Mouse (Mus musculus): ENCODE measurements around the gene Gjd3.
"Not testable (repeated sequence)": the region's sequence is repeated elsewhere in the genome, so short reads cannot be mapped to it uniquely, and the experiment has no call there.

The Gjd3 gene

DNA sequence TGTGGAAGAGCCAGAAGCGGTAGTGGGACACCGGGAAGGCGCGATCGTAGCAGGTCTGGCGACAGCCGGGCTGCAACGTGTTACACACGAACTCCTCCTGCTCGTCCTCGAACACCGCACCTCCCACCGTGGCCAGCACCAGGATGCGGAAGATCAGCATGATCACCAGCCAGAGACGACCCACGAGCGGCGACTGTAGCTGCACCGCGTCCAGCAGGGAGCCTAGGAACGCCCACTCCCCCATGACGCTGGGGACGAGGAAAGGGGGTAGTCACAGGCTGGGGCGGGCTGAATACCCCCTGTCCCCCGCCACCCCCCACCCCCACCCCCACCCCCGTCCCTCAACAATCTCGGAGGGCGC lies at the start of gene Gjd3:
Gene Gjd3 (minus strand): TSS at position 244 of the 361 bp plus-strand sequence.
- no peak for DNase-seq (ENCODE audit: low spot score)

DNA sequence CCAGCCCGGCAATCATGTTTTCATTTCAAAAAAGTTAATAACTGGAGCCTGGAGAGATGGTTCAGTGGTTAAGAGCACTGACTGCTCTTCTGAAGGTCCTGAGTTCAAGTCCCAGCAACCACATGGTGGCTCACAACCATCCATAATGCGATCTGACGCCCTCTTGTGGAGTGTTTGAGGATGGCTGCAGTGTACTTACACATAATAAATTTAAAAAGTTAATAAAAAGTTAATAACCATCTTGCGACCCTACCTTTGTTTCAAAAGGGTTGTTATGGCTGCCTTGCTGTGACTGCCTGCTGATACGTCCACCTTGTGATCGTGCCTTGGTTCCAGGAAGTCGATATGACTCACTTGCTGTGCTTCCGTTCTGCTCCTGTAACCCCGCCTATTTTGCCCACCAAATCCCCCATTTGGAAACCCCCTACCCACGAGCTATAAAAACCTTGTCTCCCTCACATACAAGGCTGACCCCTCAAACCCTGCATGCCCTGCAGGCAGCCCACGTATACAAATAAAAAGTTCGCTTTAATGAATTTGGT lies 44.2 kb upstream of the Gjd3 start:
- no peak for DNase-seq (ENCODE audit: low spot score)

GRCm38 (mm10) chr11:99025878-99026277 lies 43.1 kb upstream of the Gjd3 start:
- DNase-seq (ENCODE audit: low spot score): no peak

DNA sequence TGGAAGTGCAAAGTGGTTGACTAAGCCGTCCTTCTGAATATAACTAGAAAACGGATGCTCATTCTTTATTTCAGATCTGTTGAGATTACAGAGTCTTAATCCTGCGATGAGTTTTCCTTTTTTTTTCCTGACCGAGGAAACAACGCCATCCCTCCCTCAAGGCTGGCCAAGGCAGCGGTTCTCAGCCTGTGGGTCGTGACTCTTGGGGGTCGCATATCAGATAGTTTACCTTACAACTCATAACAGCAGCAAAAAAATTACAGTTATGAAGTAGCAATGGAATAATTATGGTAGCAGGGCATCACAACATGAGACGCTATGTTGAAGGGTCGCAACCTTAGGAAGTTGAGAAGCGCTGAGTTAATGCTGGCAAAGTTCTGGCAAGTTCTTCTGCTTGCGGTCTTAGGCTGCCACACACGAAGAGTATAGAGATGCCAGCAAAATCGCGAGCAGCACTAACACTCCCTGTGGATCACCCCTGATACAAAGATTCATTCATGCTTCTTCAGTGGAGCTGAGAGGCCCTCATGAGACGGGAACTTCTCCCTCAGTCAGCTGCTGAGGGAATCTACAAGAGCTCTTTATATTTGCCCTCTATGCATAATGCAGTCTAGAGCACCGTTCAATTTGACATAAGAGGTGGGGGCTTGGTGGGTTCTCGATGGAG lies 41.8 kb upstream of the Gjd3 start:
- DNase-seq (ENCODE audit: low spot score): no peak

- DNase-seq (ENCODE audit: low spot score): peak; percentile 95
Measured at GRCm38 (mm10) chr11:99023500-99024467, 41.0 kb upstream of the Gjd3 start, which contains the start of gene Top2a. Top2a (minus strand) TSS chr11:99024189.

DNA sequence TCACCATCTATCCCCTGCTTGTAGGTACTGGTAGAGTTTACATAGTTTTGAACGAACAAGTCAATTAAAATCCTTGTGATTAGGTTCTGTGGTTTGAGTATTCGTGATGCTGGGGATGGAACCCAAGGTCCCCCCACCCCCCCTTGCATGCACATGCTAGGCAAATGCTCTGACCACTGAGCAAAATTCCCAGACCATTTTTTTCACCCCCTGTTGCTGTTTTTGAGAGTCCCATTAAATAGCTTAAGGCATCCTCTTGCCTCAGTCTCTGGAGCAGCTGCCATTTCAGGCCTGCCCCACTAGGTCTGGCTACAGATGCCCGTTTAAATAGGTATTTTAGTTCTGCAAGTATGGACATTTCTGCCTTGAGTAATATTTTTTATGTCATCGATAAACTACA lies 40.3 kb upstream of the Gjd3 start:
- no peak for DNase-seq (ENCODE audit: low spot score)

- DNase-seq (ENCODE audit: low spot score): no peak
Measured at GRCm38 (mm10) chr11:99022384-99022933, 39.6 kb upstream of the Gjd3 start.

DNA sequence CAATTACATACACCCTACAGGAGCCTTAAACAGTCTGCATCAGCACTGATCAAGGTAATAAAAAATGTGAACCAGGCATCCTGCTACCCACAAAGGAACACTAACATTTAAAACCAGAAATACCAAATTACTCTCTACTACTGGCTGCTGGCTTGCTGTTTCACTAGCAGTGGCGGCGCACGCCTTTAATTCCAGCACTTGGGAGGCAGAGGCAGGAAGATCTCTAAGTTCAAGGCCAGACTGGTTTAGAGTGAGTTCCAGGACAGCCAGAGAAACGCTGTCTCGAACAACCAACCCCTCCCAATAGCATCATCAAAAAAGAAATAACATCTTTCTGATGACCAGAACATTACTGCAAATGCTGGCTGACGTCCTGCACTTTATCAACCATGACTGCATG lies 37.0 kb upstream of the Gjd3 start:
- DNase-seq (ENCODE audit: low spot score): no peak

DNA sequence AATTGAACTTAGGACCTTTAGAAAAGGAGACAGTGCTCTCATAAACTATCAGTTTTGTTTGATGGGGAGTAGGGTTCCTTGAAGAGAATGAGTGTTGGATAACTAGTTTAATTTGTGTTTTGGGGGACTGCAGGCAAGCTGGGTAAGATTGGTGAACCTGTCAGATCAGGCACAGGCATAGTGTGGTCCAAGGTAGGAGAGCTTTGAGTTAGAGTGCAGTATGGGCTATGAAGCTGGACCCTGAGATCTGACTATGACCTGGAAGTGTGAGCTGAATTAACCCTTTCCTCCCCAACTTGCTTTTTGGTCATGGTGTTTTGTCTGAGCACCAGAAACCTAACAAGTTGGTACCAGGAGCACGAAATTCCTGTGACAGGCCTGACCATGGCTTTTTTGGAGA lies 31.0 kb upstream of the Gjd3 start:
- no peak for DNase-seq (ENCODE audit: low spot score)

- DNase-seq (ENCODE audit: low spot score): no peak
Measured at GRCm38 (mm10) chr11:99010706-99011105, 27.9 kb upstream of the Gjd3 start.

DNA sequence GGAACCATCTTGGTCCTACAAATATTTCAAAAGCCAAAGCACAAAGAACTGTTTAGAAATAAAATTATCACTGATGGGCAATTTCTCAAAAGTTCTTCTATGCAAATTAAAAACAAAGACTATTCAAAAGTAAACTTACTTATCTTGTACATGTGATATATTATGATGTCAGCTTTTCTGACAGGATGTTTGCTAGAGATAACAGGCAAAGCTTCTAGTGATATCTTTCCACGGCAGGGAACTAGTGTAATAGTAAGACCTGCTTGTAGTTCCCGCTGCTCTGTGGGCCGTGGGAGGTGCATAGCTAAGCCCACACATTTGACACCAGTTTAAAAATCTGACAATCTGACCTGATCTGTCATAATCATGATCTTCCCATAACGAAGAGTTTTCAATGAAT lies 27.3 kb upstream of the Gjd3 start:
- DNase-seq (ENCODE audit: low spot score): no peak

- no peak for DNase-seq (ENCODE audit: low spot score)
Measured at GRCm38 (mm10) chr11:99006788-99007187, 24.0 kb upstream of the Gjd3 start.

DNA sequence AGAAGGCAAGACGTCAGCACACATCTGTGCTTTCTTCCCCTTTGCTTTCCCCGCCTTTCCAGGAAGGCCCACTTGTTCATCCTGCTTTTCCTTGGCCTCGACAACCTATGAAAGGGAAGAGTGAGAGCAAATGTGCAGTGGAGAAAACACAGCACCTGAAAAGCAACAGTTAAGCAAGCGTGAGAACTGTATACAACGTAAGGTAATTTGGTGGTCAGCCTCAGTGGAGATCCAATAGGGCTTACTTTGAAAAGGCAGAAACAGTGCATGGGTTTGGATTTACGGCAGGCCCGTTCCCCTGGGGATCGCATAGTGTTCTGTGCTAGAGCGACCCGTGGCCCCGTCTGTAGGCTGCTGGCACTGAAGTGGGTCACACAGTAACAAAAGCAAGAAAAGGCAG lies 16.4 kb upstream of the Gjd3 start:
- no peak for DNase-seq (ENCODE audit: low spot score)

DNA sequence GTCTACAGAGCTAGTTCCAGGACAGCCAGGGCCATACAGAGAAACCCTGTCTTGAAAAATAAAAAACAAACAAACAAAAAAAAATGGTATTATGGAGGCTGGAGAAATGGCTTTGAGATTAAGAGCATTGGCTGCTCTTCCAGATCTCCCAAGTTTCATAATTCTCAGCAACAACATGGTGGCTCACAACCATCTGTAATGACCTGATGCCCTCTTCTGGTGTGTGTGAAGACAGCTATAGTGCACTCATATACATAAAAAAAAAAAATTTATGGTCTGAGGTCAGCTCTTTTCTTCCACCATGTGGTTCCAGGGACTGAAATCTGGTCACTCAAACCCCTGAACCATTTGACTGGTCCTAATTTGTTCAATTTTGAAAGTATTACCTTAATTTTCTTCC lies 16.0 kb upstream of the Gjd3 start:
- no peak for DNase-seq (ENCODE audit: low spot score)

DNA sequence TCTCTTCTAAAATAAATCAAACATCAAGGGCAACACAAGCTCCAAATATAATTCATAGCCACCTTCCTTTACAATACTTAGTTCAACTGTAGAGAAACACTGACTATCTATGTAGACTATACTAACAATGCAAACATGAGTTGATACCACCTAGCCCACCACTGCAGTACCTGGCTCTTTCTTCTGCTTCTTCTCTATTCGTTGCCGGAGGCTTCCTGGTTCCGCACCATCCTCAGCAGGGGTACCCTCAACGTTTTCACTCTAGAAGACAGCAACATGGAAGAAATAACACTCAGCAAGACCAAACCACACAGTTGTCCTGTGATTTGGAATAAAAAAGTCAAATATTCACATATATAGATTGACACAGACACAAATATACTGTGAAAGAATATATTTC lies 14.8 kb upstream of the Gjd3 start:
- no peak for DNase-seq (ENCODE audit: low spot score)

- DNase-seq (ENCODE audit: low spot score): no peak
Measured at GRCm38 (mm10) chr11:98995987-98996386, 13.2 kb upstream of the Gjd3 start.

DNA sequence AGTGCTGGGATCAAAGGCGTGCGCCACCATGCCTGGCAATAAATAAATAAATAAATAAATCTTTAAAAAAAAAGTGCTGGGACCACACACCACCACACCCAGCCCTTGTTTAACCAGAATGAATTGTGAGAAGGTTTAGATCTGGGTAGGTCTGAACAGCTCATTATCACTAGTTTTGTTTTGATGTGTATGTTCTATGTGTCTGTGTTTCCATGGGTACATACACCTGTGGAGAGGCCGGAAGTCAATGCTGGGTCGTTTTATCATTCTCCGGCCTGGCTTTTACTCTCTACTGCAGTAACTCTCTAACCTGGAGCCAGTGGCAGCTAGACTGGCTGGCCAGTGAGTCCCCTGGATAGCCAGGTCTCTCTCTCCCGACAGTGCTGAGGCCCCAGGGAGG lies 8.1 kb upstream of the Gjd3 start:
- DNase-seq (ENCODE audit: low spot score): no peak

GRCm38 (mm10) chr11:98988260-98988659 lies 5.4 kb upstream of the Gjd3 start:
- DNase-seq (ENCODE audit: low spot score): not testable (repeated sequence)

- DNase-seq (ENCODE audit: low spot score): no peak
Measured at GRCm38 (mm10) chr11:98985542-98985941, 2.7 kb upstream of the Gjd3 start.

- DNase-seq (ENCODE audit: low spot score): no peak
Measured at GRCm38 (mm10) chr11:98983551-98983950, 735 bp upstream of the Gjd3 start.

DNA sequence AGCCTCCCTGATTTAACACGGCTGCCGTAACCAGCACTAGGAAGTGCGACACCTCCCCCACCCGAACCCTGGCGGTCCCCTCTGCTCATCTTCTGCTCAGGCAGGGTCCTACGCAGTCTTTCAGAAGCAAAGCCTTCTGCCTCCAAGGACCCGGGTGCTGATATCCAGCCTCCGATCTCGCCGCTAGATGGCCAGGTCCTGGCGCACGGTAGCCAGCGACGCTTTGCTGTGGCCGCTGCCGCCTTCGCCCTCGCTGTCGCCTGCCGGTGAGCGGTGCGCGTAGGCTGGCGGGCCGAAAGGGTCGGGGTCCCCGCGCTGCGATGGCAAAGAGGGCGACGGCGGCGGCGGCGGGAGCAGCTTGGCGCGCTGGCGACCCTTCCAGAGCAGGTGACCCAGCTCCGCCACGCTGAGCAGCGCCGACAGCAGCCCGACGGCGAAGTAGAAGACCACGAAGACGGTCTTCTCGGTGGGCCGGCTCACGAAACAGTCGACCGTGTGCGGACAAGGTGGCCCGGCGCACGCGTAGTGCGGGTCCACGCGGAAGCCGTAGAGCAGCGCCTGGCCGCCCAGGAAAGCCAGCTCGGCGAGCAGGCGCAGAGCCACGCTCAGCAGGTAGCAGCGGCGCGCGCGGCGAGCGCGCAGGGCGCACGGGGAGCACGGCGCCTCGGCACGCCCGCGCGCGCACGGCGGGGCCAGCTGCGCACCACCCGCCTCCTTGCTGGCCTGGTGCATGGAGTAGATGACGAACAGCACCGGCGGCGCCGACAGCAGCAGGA lies 631 bp downstream of the Gjd3 start:
- peak; percentile 91 for DNase-seq (ENCODE audit: low spot score)
